Mouse (Mus musculus) olfactory bulb, adult 2 months (tissue): ENCODE results near the gene Tmem115.

Experiments used
- CTCF ChIP-seq: fragments of 200-500 bp; IDR thresholded peaks from 2 replicates; pipeline ENCODE4 v1.5.1; 2012; ENCODE audit warnings: low read depth, mild to moderate bottlenecking, low read length, moderate library complexity; ENCODE audit not compliant: insufficient read depth
- POLR2A ChIP-seq: fragments of 200-500 bp; IDR thresholded peaks from 2 replicates; pipeline ENCODE4 v1.6.1; 2012; ENCODE audit warnings: mild to moderate bottlenecking, low read depth, low read length, moderate library complexity; ENCODE audit not compliant: insufficient read depth

DNA sequence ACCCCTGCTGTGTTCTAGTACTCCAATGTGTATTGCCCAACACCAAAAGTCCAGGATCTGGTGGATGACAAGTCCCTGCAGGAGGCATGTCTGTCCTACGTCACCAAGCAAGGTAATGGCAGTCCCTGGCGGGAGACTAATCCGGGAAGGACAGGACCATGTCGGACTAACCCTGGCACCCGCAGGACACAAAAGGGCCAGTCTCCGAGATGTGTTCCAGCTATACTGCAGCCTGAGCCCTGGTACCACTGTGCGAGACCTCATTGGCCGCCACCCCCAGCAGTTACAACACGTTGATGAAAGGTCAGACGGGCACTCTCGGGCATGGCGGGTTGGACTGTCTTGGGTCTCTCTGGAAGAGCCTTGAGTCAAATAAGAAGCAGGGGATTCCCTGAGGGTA, 11.0 kb downstream of the Tmem115 start:
- TF ChIP-seq CTCF (no peak), POLR2A (no peak)
